Mouse (Mus musculus) ES-Bruce4 (cell line): ENCODE results near the gene Zfp148.

Experiments used
- CTCF ChIP-seq: IDR thresholded peaks from one replicate; pipeline ENCODE4 v1.8.1; 2011; ENCODE audit warnings: low read depth, low read length
- EP300 ChIP-seq: IDR thresholded peaks from 2 replicates; pipeline ENCODE4 v1.6.1; 2011; ENCODE audit warnings: low read depth, low read length; ENCODE audit not compliant: insufficient read depth
- POLR2A ChIP-seq: IDR thresholded peaks from one replicate; pipeline ENCODE4 v1.8.1; 2011; ENCODE audit warnings: low read length; ENCODE audit not compliant: insufficient read depth

GRCm38 (mm10) chr16:33494374-33494773 lies 113.7 kb downstream of the Zfp148 start:
- no peak for TF ChIP-seq CTCF
- TF ChIP-seq POLR2A, result no peak
- TF ChIP-seq EP300, result no peak
